ENCODE assay signal across 21 mouse cellular contexts in genomic region chr12:76891160-76891559, GRCm38 (mm10).
DNase-seq lines count a peak whose midpoint lies in the region; ATAC-seq and TF ChIP-seq lines count a peak whose summit lies in the region.
"Had no signal": no experiment of that assay in that cellular context is flagged by ENCODE, and none has a peak within 500 bp of the region (broad histone marks: within the 10 kb centered on the region; RNA-seq: fewer than 3 reads in every experiment).

No protein-coding gene starts in this region.

- peaks cover 4% of the 10 kb centered on the region; the same call in 1 of the 2 replicates for H3K4me1 ChIP-seq in hindbrain, embryonic 14.5 days (replicated peaks; ENCODE audit: control insufficient read depth, insufficient read depth, low read length)
- H3K4me1 ChIP-seq in hindbrain, embryonic 10.5 days (replicated peaks), result peaks cover 19% of the 10 kb centered on the region
- H3K4me1 ChIP-seq in kidney, postnatal 0 days (replicated peaks; ENCODE audit: insufficient read depth, low read length), result no peaks in the 10 kb centered on the region

- peak; percentile 64; the same call in 1 of the 2 replicates for ATAC-seq in hindbrain, embryonic 14.5 days (ENCODE audit: low FRiP score)
- ATAC-seq in kidney, postnatal 0 days (replicated peaks; ENCODE audit: low FRiP score, low read depth), result no peak
- ATAC-seq: CD4-positive, CD25-positive, alpha-beta regulatory T cell, adult 4 months; forebrain, embryonic 15.5 days; hindbrain, embryonic 16.5 days had no signal

- no peak for TF ChIP-seq CTCF in gastrocnemius, adult 2 months (IDR thresholded peaks at IDR 0.05)
- TF ChIP-seq CTCF in kidney, postnatal 0 days (IDR thresholded peaks at IDR 0.05; ENCODE audit: low read depth), result no peak
- no peak for TF ChIP-seq CTCF in brain, embryonic 14.5 days (IDR thresholded peaks at IDR 0.05; ENCODE audit: borderline replicate concordance, extremely low read depth, insufficient read depth, insufficient read length)

- H3K27ac ChIP-seq in gastrocnemius, adult 2 months, result peak overlapping the region; percentile 50
- no peak overlapping the region for H3K27ac ChIP-seq in hindbrain, embryonic 14.5 days
- no peak overlapping the region for H3K27ac ChIP-seq in hindbrain, embryonic 10.5 days
- H3K27ac ChIP-seq in kidney, postnatal 0 days, result no peak overlapping the region
- H3K27ac ChIP-seq: embryonic facial prominence, embryonic 12.5 days; forebrain, embryonic 15.5 days; heart, adult 2 months; heart, embryonic 15.5 days had no signal

- no peak for TF ChIP-seq POLR2A in brain, embryonic 14.5 days (IDR thresholded peaks at IDR 0.05; ENCODE audit: borderline replicate concordance, extremely low read depth, insufficient read depth, insufficient read length, poor library complexity, severe bottlenecking)

- DNase-seq in gastrocnemius, adult 2 months, result no peak
- DNase-seq in gastrocnemius, adult 18-20 months (ENCODE audit: low spot score), result no peak
- no peak for DNase-seq in hindbrain, embryonic 14.5 days (ENCODE audit: low spot score)
- no peak for DNase-seq in hindbrain, embryonic 10.5 days (ENCODE audit: low spot score)
- peak; percentile 58 for DNase-seq in kidney, postnatal 0 days (ENCODE audit: low spot score)
- DNase-seq in kidney, adult 8-10 months, result no peak
- peak; percentile 38 for DNase-seq in brain, embryonic 14.5 days (ENCODE audit: low read depth)
- DNase-seq: adrenal gland, postnatal 10 days; B cell, adult 2 months; cerebellum, adult 11-12 months; cerebellum, adult 9-10 months; gastrocnemius, postnatal 14 days; heart, adult 2 months; heart, postnatal 36 days had no signal

- H3K4me2 ChIP-seq in hindbrain, embryonic 14.5 days (replicated peaks), result no peak overlapping the region
- no peak overlapping the region for H3K4me2 ChIP-seq in kidney, postnatal 0 days (ENCODE audit: low read length)
- H3K4me2 ChIP-seq: embryonic facial prominence, embryonic 12.5 days; forebrain, embryonic 15.5 days; heart, embryonic 11.5 days; heart, embryonic 15.5 days had no signal

- WGBS in hindbrain, embryonic 14.5 days, result 44% methylated on average over 3 of the region's 3 CpGs
- WGBS in hindbrain, embryonic 10.5 days, result 61% methylated on average over 3 of the region's 3 CpGs
- 47% methylated on average over 3 of the region's 3 CpGs for WGBS in kidney, postnatal 0 days

- H3K9me3 ChIP-seq in hindbrain, embryonic 14.5 days (ENCODE audit: control insufficient read depth, low read length), result no peaks in the 10 kb centered on the region
- H3K9me3 ChIP-seq in hindbrain, embryonic 10.5 days, result no peaks in the 10 kb centered on the region
- no peaks in the 10 kb centered on the region for H3K9me3 ChIP-seq in kidney, postnatal 0 days (replicated peaks; ENCODE audit: low read length)
- H3K9me3 ChIP-seq: embryonic facial prominence, embryonic 12.5 days; forebrain, embryonic 15.5 days; G1E; heart, embryonic 15.5 days had no signal

- peaks cover 6% of the 10 kb centered on the region for H3K36me3 ChIP-seq in hindbrain, embryonic 14.5 days (replicated peaks; ENCODE audit: control insufficient read depth, insufficient read depth)
- peaks cover 33% of the 10 kb centered on the region for H3K36me3 ChIP-seq in hindbrain, embryonic 10.5 days
- H3K36me3 ChIP-seq in kidney, postnatal 0 days (ENCODE audit: insufficient read depth, low read length), result no peaks in the 10 kb centered on the region
- H3K36me3 ChIP-seq: heart, embryonic 15.5 days had no signal

- no peak overlapping the region for H3K4me3 ChIP-seq in gastrocnemius, adult 2 months
- no peak overlapping the region for H3K4me3 ChIP-seq in hindbrain, embryonic 14.5 days (replicated peaks; ENCODE audit: low read length)
- no peak overlapping the region for H3K4me3 ChIP-seq in hindbrain, embryonic 10.5 days
- no peak overlapping the region for H3K4me3 ChIP-seq in kidney, postnatal 0 days (replicated peaks; ENCODE audit: low read depth, low read length)
- H3K4me3 ChIP-seq: embryonic facial prominence, embryonic 12.5 days; forebrain, embryonic 15.5 days; heart, adult 2 months; heart, embryonic 15.5 days had no signal

- no peaks in the 10 kb centered on the region for H3K27me3 ChIP-seq in hindbrain, embryonic 14.5 days (ENCODE audit: control insufficient read depth, insufficient read depth, low read length)
- no peaks in the 10 kb centered on the region for H3K27me3 ChIP-seq in hindbrain, embryonic 10.5 days (ENCODE audit: insufficient read depth, poor library complexity, severe bottlenecking)
- H3K27me3 ChIP-seq in kidney, postnatal 0 days (ENCODE audit: insufficient read depth, low read length), result no peaks in the 10 kb centered on the region
- H3K27me3 ChIP-seq: embryonic facial prominence, embryonic 12.5 days; forebrain, embryonic 15.5 days; heart, embryonic 15.5 days had no signal

- intact Hi-C loops in gastrocnemius, adult 2 months (cut with DNase I), result no loop called here

- no peak overlapping the region for H3K9ac ChIP-seq in hindbrain, embryonic 14.5 days
- H3K9ac ChIP-seq in kidney, postnatal 0 days (ENCODE audit: low read depth, low read length), result no peak overlapping the region
- H3K9ac ChIP-seq: embryonic facial prominence, embryonic 12.5 days; forebrain, embryonic 15.5 days; heart, embryonic 15.5 days had no signal

Comparison
In these comparisons a context has a peak if more than half of its experiments do, and no peak if none do; other contexts are left out.
1. DNase-seq: peak in kidney, postnatal 0 days (single experiment) and brain, embryonic 14.5 days (single experiment); none in gastrocnemius, adult 2 months (single experiment), gastrocnemius, adult 18-20 months (single experiment), hindbrain, embryonic 14.5 days (single experiment), hindbrain, embryonic 10.5 days (single experiment) and kidney, adult 8-10 months (0 of 2).